Mouse (Mus musculus) kidney, postnatal 25 days (tissue): Measurements from ENCODE around the gene Stx8.

Source experiments
- DNase-seq, 2 experiments: peaks; one replicate each; pipeline ENCODE4 v3.0.0; 2021; ENCODE audit warnings: mixed read lengths in 2 of 2

The Stx8 gene

DNA sequence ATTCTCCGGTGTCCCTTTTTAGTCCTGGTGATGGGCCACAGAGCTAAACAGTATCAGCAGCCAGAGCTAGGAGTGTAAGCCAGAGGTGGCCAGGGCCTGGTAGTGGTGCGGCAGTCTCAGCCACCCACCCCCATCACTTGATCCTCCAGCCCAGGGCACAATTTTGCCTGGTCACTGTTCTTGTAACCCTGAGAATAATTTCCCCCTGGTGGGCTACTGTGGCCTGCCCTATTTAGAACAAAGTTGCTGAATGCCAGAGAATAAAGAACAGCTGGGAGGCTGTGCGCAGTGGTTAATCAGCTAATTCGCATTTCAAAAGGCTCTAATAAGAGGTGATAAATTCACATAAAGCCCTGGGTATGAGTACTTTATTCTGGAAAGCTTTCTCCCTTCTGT lies 180.5 kb downstream of the Stx8 start:
- DNase-seq, result no peak

DNA sequence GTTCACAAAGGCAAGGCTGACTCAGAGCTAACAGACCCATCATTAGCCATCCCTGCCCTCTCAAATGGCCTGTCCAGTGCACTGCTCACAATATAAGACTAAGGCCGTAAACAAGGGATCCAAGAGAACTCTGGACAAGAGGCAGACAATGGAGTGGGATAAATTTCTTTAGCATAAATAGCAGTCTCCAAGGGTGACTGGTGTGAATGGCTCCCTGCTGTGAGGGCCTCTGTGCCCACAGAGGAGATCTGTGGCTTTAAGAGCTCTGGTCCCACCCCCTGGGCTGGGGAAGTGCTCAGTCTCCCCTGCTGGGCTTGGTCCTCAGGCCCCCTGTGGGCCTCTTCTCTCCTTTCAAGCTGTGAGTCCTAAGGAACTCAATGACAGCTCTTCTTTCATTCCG lies 184.9 kb downstream of the Stx8 start:
- no peak for DNase-seq

DNA sequence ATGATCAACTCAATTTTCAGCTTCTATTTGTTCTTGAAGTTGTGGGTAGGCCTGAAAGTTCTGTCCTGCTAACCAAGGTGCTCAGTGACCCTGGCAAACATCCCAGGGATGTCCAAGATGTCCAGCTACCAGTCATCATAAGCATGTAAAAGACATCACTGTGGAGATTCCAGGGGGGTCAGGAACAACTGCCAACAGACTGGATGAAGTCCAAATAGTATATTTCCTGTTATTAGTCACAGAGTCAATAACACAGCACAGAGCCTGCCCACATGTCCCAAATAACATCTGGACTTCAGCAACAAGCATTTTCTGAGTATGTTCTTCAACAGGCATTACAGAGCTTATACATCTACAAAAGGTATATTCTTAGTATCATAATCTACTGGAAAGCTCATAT lies 189.8 kb downstream of the Stx8 start:
- DNase-seq, result no peak

DNA sequence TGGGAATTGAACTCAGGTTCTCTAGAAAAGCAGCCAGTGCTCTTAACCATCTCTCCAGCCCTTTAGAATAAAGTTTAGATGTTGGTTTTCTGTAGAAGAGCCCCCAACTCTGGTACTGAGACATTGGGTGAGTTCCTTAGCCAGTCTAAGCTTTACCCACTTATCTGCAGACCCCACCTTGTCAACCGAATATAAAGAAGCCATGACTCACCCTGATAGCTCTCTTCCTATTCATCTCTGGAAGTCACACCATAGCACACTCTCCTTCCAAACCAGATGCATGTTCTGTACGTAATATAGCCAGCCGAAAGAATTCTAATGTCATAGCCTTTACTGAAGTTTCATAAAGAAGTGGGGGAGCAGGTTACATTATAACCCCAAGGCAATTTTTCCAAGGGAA lies 192.2 kb downstream of the Stx8 start:
- no peak for DNase-seq

DNA sequence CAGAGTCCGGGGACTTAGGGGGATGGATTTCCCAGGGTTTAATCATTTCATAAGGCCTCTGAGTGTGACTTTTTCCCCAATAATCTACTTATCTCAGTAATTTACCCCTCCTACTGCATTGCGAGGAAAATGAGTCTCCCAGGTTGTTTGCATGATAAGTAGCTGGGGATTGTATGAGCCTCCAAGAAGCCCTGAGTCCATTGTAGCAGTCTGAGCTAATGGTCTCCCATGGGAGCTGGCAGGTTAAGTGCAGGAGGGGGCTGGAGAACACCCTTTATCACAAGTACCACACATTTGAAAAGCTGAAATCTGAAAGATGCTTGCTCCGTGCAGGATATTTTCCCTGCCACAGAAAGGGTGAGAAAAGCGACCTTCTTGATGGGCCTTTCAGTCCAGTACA lies 193.9 kb downstream of the Stx8 start:
- no peak for DNase-seq

DNA sequence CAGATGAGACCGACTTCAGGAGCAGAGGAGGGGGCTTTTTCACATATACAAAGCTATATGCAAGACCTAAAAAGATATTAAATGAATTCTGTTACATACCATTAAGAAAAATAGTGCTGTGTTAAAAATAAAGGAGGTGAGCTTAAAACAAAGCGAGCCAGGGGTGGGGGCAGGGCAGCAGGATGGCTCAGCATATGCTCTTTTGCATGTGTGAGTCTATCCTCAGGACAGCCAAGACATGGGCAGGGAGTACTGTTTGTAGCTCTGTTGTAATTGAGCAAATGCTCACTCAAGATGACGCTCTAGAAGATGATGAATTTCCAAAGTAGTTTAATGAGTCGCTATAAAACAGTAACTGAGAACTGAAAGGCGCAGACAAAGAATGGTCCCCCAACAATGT lies 198.4 kb downstream of the Stx8 start:
- DNase-seq, result no peak

DNA sequence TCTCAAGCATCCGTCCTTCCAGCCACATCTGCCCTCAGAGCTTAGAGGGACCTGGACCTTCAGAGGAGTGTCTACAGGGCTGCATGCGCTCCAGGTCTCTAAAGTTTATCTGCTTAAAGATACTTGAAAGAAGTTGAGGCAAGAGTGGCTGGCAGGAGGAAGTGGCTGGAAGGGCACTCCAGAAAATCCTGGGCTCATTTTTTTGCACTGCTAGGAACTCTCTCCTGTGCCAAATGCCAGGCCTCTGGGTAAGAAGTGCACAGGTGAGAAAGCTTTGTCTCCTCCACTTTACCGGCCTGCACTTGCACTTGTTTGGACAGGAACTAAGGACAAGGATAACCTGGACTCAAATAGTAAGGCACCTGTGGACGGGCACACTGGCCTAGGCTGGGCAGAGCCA lies 202.4 kb downstream of the Stx8 start:
- no peak for DNase-seq

DNA sequence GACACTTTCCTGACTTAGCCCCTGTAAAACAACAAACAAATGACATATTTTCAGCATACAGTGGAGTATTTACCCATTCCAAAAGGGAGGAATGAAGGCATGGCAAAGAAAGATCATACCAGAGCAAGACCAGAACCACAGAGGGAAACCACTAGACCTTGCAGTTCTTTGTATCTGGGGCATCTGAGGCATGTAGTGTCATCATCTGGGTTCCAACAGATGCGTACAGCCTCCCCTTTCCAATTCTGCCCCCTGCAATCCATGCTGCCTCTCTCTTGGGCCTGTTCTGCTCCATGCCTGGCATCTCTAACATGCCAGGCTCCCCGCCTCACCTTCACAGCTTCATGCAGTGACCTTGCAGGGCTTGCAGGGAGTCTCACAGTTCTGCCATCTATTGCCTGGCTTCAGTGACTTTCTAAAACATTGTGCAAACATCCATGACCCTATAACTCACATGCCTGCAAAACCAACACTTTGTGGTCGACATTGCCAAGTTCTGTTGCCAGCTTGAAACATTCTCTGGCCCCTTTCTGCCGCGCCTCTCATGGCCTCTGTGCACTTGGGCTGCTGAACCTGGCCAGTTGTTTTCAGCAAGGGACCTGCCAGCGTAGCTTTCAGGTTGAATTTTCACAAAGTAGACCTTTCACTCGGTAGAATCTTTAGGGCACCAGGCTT lies 206.1 kb downstream of the Stx8 start:
- peak in 1 of 2 experiments; percentile 35 for DNase-seq

DNA sequence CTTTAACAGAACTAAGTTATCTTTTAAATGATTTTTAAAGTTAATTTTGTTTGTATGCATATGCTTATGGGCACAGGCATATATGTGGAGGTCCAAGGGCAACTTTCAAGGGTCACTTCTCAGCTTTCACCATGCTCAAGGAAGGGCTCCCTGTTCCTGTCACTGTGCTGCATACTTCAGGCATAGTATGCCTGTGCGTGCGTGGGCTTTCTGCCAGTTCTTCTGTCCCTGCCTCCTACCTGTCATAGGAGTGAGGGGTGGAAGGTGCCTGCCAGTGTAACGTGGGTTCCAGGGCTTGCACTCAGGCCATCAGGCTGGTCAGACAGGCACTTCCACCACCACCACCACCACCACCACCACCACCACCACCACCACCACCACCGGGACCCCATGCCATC lies 206.7 kb downstream of the Stx8 start:
- peak; percentile 32 to 47 for DNase-seq

DNA sequence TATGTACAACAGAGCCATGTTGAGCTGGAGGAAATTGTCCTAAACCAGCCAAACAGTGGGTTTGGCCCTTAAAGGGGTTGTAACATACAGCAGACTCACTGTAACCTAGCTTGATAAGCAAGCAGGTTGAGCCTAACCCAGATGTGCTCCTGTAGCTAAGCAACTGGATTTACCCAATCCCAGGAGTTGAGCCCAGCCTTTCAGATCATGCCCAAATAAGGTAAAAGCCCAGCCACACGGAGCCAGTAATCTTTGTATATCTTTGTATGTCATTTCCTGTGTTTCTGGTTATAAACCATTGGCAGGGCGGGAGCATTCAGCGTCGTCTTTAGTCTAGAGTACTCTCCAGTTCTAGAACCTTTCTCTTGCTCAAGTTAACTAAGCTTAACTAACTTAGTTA lies 210.6 kb downstream of the Stx8 start:
- DNase-seq, result no peak

DNA sequence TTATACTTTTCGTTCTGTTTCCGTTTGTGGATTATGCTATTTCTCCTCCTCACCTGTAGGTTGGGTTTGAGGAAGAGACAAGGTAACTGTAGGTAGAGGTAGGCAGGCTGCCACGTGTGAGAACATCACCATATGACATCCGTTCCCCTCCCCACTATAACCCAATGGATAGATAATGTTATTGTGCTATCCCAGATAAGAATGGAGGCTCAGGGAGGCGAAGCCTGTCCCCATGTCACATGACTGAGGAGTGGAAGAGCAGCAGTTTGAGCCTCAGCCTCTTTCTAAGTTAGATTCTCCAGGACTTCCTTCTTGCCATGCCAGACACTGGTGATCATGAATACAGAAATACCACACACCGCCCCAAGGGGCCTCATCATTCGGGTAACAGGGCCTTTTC lies 211.4 kb downstream of the Stx8 start:
- no peak for DNase-seq

DNA sequence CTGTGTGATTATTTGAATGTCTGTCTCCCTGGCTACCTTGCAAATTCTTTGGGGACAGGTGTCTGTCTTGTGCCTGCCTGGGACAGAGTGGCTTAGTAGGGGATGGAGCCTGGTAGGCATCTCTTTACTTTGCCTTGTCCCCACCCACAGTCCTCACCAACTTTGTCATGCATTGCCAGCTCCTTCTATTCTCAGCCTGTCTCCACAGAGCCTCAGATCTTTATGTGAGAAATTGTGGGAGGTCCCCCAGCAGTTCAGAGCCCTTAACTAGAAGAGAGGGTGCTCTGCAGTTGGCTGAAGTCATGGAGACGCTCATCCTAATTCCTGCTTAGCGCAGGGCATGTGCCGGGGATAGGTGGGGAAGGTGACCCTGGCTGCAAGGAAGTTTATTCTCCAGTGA lies 219.7 kb downstream of the Stx8 start:
- no peak for DNase-seq

DNA sequence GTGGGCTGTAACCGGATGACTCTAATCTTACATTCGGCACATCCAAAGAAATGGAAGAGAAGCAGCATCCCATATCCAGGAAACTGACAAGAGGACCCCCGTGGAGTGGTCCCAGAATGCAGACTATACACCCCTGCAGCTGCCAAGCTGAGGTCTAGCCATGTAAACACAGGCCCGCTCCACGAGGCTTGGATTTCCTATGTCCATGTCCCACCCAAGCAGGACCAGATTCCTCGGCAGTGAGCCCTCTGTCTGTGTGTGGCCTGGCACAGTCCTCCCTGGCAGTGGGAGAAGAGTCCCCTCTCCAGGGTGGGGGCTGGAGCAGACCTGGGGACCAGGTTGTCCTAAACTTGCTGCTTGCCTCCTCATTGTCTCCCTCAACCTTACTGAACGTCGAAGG lies 221.2 kb downstream of the Stx8 start:
- DNase-seq, result no peak

DNA sequence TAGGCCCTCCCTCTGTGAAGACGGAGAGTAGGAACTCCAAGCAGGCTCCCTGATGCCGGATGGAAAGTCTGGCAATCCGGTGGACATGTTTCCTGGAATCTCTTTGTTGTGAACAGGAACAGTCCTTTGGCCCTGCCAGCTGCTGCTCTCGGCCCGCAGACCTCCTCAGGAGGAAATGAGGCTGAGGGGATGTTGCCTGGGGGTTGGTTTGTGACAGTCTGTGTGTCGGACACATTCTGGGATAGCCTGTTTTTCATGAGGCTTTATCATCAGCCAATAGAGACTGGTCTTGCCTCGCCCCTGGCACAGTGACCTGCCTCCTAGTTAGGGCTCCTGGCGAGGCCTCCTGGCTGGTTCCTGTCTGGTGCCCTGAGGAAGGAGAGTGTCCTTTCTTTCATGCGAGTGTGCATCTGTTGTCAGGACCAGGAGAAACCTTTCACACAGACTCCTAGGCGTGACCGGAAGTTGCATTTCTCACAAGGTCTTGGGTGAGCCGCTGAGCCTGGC lies 222.8 kb downstream of the Stx8 start:
- DNase-seq, result peak; percentile 44 to 73

DNA sequence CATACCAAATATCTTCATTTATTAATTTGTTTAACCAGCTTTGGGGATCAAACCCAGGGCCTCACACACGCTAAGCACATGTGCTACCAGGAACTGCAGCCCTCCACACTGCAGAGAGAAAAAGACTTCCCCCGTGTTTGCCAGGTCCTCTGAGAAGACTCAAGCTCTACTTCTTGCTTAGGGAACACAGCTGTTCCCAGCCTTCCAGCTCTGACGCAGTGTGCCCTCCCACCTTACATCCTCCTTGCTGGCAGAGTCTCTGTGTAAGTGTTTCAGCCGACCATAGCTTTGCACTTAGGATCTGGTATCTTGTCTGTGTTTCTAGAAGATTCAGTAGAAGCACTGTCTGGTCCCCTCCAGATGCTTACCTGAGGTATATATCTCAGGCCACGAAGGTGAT lies 224.9 kb downstream of the Stx8 start:
- DNase-seq, result no peak

DNA sequence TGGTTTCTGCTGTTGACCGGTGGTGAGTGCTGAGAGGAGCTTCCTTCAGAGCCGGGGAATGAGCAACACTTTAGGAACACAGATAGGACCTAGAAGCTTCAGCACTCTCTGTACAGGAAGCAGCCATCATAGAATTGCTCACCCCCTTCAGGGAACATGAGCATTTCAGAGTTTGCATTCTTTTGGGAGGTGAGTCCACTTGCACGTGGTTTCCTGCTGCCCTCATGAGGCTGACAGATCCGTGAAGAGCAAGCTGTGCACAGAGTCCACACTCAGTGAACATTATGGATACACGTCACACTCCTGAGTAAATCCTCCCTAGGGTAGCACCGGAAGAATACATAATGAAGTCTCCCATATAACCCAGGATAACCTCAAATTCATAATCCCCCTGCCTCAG lies 229.2 kb downstream of the Stx8 start:
- no peak for DNase-seq

DNA sequence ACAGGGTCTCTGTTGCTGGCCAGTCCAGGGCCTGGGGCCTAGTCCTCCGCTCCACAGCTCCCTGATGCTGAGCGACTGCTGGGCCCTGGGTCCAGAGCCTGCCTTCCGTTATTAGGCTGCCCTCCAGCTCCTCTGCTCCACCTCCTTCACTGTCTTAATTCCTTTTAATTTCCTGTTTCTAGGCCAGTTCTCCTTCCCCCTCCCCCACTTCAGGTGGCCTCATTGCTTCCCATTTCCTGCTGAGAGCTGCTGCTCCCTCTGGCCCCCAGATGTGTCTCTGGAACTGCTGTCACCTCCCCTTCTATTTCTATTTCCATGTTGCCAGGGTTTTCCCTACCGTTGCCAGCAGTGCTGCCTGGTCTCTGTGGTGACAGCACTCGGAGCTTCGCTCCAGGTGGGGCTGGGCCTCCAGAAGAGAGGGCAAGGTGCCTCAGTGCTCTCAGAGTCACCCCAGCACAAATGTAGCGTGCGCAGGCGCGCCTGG lies 229.7 kb downstream of the Stx8 start:
- DNase-seq, result no peak

DNA sequence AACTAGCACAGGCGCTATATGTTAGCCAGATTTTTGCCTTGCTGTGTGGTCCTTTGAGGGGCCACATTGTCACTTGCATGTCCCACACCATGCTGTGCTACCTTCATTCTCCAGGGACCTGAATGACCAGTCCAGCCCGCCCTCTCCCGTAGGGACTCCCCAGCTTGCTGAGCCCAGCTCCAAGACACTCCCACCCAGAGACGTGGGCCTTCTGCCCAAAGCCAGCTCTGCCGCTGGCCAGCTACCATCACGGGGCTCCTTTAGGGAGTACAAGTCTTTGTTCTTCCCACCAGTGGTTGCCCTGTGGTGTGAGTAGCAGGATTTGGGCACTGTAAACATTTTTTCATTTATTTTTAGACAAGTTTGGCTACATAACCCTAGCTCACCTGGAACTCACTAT lies 230.6 kb downstream of the Stx8 start:
- DNase-seq, result no peak

DNA sequence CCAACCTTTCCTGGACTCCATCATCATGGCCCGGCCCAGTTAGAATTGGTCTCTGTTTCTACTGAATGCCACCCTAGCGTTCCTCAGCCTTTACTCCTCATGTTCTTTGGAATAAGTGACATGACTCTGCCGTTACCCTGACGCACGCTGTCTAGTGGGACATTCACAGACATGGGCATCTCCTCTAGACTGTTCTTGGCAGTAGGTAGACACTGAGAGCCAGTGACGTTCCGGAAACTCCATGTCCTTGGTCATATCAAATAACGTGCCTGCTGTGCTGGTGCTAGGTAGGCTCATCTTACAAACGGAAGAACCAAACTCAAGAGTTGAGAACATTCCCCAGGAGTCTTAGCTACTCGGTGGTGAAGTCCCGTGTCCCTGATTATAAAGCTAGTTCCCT lies 231.5 kb downstream of the Stx8 start:
- DNase-seq, result no peak

DNA sequence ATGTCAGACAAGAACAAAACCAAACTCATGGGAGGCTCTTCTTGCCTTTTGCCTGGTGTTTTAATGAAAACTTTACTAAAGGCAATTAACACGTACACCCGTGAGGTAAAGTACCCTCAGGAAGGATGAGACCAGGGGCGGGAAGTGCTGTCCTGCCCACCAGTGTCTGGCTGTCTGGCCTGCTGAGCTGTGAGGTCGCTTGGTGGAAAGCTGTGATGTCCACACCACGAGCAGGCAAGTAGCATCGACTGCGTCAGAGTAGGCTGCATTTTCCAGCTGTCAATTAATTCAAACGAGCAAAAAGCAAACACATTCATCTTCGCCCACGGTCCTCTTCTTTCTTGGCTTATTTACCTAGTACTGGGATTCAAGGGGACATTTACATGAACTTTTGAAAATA lies 232.7 kb downstream of the Stx8 start:
- DNase-seq, result no peak

DNA sequence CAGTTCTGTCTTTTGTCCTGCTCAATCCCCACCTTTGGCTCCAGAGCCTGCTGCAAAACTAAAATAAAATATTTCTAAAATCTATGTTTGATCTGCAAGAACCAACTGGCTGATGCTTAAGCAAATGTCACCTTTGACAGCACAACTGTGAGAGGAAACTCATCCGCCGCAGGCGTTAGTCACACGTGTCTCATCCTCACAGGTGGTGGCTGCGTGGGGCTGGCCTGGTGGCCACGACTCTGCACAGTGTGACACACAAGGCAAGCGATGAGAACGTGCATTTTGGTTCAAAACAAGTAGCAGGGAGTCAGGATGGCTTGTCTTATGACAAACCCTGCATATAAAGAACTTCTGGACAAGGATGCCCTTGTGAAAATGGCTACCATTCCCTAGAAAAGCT lies 233.1 kb downstream of the Stx8 start:
- no peak for DNase-seq

DNA sequence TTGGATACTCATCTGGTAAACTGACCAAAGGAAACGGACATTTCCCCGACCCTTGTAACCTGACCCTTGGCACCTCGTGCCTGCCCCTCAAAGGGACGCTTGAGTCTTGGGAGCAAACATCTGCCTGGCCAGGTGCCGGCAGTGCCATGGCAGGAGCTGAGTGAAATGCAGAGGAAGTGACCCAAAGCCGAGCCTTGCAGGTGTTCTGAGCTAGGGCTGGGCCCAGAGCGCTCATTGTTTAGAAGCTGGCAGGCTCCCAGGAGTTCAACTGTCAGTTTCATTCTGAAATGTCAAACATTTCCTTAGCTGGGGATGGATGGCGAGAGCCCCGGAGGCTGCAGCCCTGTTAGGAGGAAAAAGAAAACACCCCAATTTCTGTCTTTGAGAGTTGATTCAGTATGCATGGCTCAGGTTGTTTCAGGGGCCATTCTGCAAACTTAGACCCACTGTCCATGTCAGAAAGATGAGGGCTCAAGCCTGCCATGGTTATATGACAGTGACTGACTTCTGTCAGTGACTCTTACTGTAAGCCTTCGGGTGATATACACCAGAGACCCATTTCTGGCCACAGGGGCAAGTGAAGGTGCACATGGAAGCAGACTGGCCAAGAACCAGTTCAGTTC lies 233.9 kb downstream of the Stx8 start:
- DNase-seq, result peak; percentile 68 to 74

DNA sequence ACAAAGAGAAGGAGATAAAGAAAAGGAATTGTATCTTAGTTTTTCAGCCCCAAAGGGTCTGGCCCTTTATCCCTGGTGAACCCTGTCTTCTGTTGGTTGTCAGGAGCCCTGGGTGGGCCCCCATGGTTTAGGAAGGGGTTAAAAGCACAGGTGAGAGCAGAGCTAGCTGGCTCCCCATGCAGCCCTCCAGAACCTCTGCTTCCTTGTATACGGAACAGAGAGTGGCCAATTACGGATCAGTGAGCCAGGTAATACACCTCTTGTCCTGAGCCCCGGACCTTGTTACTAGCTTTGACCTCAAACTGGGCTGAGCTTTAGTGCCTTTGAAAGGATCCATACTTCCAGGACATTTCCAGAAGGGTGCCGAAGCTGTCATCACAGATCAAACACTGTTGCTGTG lies 234.5 kb downstream of the Stx8 start:
- DNase-seq, result no peak

DNA sequence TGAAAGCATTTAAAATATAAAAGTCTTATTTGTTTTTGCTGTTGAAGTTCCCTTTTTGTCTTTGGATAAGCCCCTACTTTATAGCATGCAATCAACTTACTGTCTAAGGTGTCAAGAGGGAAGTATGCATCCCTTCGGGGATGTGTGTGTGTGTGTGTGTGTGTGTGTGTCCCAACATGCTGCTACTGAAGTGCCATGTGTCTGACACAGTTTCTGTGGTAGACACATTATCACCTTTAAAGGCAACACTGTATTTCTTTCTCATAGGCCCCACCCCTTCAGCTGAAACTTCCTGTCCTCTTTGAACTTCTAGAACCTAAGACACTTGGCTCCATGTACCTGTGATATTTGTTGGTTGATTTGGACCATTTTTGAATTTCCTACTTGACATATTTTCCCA lies 235.1 kb downstream of the Stx8 start:
- DNase-seq, result no peak
